Mouse (Mus musculus) heart, adult 2 months (tissue): Measurements from ENCODE around the gene Gm960. TPM values are rescaled to one million over a fixed set of nuclear protein-coding genes. Genes with fewer than 3 reads are reported as not detected.

Experiments
- DNase-seq, 2 experiments: peaks; one replicate each; pipeline ENCODE4 v3.0.0; 2021
- H3K27ac ChIP-seq: fragments of 200-600 bp; 2 replicates; pipeline ENCODE4 v1.8.1; 2022
- H3K27me3 ChIP-seq: fragments of 200-500 bp; 2 replicates; pipeline ENCODE4 v1.6.1; 2012; ENCODE audit warnings: mild to moderate bottlenecking, low read length, inconsistent platforms, mixed read lengths; ENCODE audit not compliant: control insufficient read depth, insufficient read depth
- H3K36me3 ChIP-seq: fragments of 200-500 bp; 2 replicates; pipeline ENCODE4 v1.6.1; 2012; ENCODE audit warnings: low read length, inconsistent platforms; ENCODE audit not compliant: control insufficient read depth, insufficient read depth
- H3K4me1 ChIP-seq: fragments of 200-500 bp; 2 replicates; pipeline ENCODE4 v1.6.1; 2011; ENCODE audit warnings: low read length; ENCODE audit not compliant: control insufficient read depth, insufficient read depth
- H3K4me3 ChIP-seq: fragments of 200-600 bp; 2 replicates; pipeline ENCODE4 v1.8.1; 2022
- H3K79me2 ChIP-seq: fragments of 200-500 bp; replicated peaks from 2 replicates; pipeline ENCODE4 v1.6.1; 2012; ENCODE audit warnings: mild to moderate bottlenecking, inconsistent platforms, low read length, moderate library complexity, mixed read lengths; ENCODE audit not compliant: control insufficient read depth, insufficient read depth
- H3K9ac ChIP-seq: fragments of 200-500 bp; 2 replicates; pipeline ENCODE4 v1.6.1; 2012; ENCODE audit warnings: low read depth, mild to moderate bottlenecking, control low read depth, inconsistent platforms, low read length, mixed read lengths
- CTCF ChIP-seq: fragments of 200-600 bp; IDR thresholded peaks from 2 replicates; pipeline ENCODE4 v1.8.1; 2022; ENCODE audit warnings: antibody characterized with exemption, mild to moderate bottlenecking, moderate library complexity
- EP300 ChIP-seq: fragments of 200-500 bp; IDR thresholded peaks from 2 replicates; pipeline ENCODE4 v1.6.1; 2011; ENCODE audit warnings: low read depth, low read length, control low read depth; ENCODE audit not compliant: insufficient read depth
- POLR2A ChIP-seq: fragments of 200-500 bp; IDR thresholded peaks from 2 replicates; pipeline ENCODE4 v1.6.1; 2011; ENCODE audit warnings: mild to moderate bottlenecking, low read depth, low read length, control low read depth; ENCODE audit not compliant: insufficient read depth
- WGBS: fragments of 180-500 bp; shearing (Covaris S2); methylation state at CpG from one replicate; pipeline ENCODE4 v1.1.7; 2018; 5-methylcytosine and 5-hydroxymethylcytosine counted together
- intact Hi-C: fragments of 180-260 bp; cut with DNase I; formaldehyde crosslinking; loops from one replicate; pipeline ENCODE4 v1.15.1; 2025
- polyA plus RNA-seq: library from polyadenylated mRNA; depleted of rRNA; stranded (reverse); fragments of >200 nt; gene quantifications from 2 replicates; pipeline ENCODE4 v1.2.3, GENCODE M21; 2012
- total RNA-seq, 2 experiments: library from RNA; stranded (reverse); gene quantifications; 2 replicates each; pipeline ENCODE4 v1.2.3; 2021

The Gm960 gene
- total and polyA plus RNA-seq, 3 experiments: not detected

GRCm38 (mm10) chr19:4614305-4615150 lies 83.9 kb downstream of the Gm960 start:
- TF ChIP-seq POLR2A (no peak), CTCF (no peak), EP300 (no peak)
- H3K27me3 ChIP-seq: no peaks in the 10 kb centered on the region
- H3K79me2 ChIP-seq: no peaks in the 10 kb centered on the region
- no peaks in the 10 kb centered on the region for H3K36me3 ChIP-seq
- WGBS: 28% methylated on average over 40 of the region's 49 CpGs
- intact Hi-C loops: no loop called here
- H3K4me3 ChIP-seq: peak overlapping the region; percentile 82
- H3K27ac ChIP-seq: peak overlapping the region; percentile 71
- H3K4me1 ChIP-seq: peaks cover 2% of the 10 kb centered on the region
- H3K9ac ChIP-seq: peak overlapping the region; percentile 84
- no peak for DNase-seq

- H3K27me3 ChIP-seq: no peaks in the 10 kb centered on the region
- TF ChIP-seq EP300 (no peak), POLR2A (no peak), CTCF (no peak)
- no peaks in the 10 kb centered on the region for H3K79me2 ChIP-seq
- no peak overlapping the region for H3K4me3 ChIP-seq
- no peak overlapping the region for H3K9ac ChIP-seq
- intact Hi-C loops: no loop called here
- H3K36me3 ChIP-seq: no peaks in the 10 kb centered on the region
- H3K27ac ChIP-seq: no peak overlapping the region
- WGBS: 94% methylated on average over 33 of the region's 33 CpGs
- DNase-seq: no peak
- peaks cover 2% of the 10 kb centered on the region for H3K4me1 ChIP-seq
Observed at GRCm38 (mm10) chr19:4613464-4614304, 84.8 kb downstream of the Gm960 start.

- intact Hi-C loops: no loop called here
- DNase-seq: no peak
- no peaks in the 10 kb centered on the region for H3K27me3 ChIP-seq
- no peak overlapping the region for H3K9ac ChIP-seq
- no peak for TF ChIP-seq EP300
- no peak for TF ChIP-seq CTCF
- TF ChIP-seq POLR2A: no peak
- no peaks in the 10 kb centered on the region for H3K79me2 ChIP-seq
- 94% methylated on average over 19 of the region's 19 CpGs for WGBS
- no peak overlapping the region for H3K27ac ChIP-seq
- H3K4me1 ChIP-seq: peaks cover 2% of the 10 kb centered on the region
- no peaks in the 10 kb centered on the region for H3K36me3 ChIP-seq
- H3K4me3 ChIP-seq: no peak overlapping the region
Observed at GRCm38 (mm10) chr19:4612181-4612961, 86.1 kb downstream of the Gm960 start.

- no peak overlapping the region for H3K9ac ChIP-seq
- H3K4me3 ChIP-seq: no peak overlapping the region
- H3K27me3 ChIP-seq: no peaks in the 10 kb centered on the region
- no peaks in the 10 kb centered on the region for H3K79me2 ChIP-seq
- WGBS: 43% methylated on average over 4 of the region's 4 CpGs
- H3K36me3 ChIP-seq: no peaks in the 10 kb centered on the region
- peak overlapping the region; percentile 15; the same call in 1 of the 2 replicates for H3K27ac ChIP-seq
- TF ChIP-seq EP300 (0 out of 2 replicates have a peak, but pooled peaks have one; percentile 8), CTCF (no peak)
- intact Hi-C loops: no loop called here
- DNase-seq: peak in 1 of 2 experiments; percentile 67
- no peaks in the 10 kb centered on the region; the same call in 1 of the 2 replicates for H3K4me1 ChIP-seq
Observed at GRCm38 (mm10) chr19:4610109-4610508, 88.4 kb downstream of the Gm960 start.

GRCm38 (mm10) chr19:4608511-4608910 lies 90.0 kb downstream of the Gm960 start:
- Histone ChIP-seq H3K27me3 (no peaks in the 10 kb centered on the region), H3K9ac (no peak overlapping the region), H3K36me3 (no peaks in the 10 kb centered on the region), H3K4me3 (no peak overlapping the region), H3K4me1 (no peaks in the 10 kb centered on the region; the same call in 1 of the 2 replicates), H3K27ac (no peak overlapping the region), H3K79me2 (no peaks in the 10 kb centered on the region)
- peak in 1 of 2 experiments; percentile 44 for DNase-seq
- 64% methylated on average over 4 of the region's 4 CpGs for WGBS
- intact Hi-C loops: no loop called here
- no peak for TF ChIP-seq CTCF
